Mouse (Mus musculus) thymus, adult 2 months (tissue): ENCODE measurements around the gene Pcnp. TPM values are rescaled to one million over a fixed set of nuclear protein-coding genes. Genes with fewer than 3 reads are reported as not detected.

ENCODE experiments used
- DNase-seq: peaks from one replicate; pipeline ENCODE4 v3.0.0; 2021
- H3K27ac ChIP-seq: fragments of 200-500 bp; 2 replicates; pipeline ENCODE4 v1.5.1; 2012; ENCODE audit warnings: low read length, control low read depth; ENCODE audit not compliant: control insufficient read depth, insufficient read depth
- H3K27me3 ChIP-seq: fragments of 200-500 bp; 2 replicates; pipeline ENCODE4 v1.6.1; 2012; ENCODE audit warnings: mild to moderate bottlenecking, low read length, moderate library complexity, mixed read lengths; ENCODE audit not compliant: control insufficient read depth, insufficient read depth
- H3K36me3 ChIP-seq: fragments of 200-500 bp; 2 replicates; pipeline ENCODE4 v1.6.1; 2012; ENCODE audit warnings: mild to moderate bottlenecking, low read length, moderate library complexity; ENCODE audit not compliant: control insufficient read depth, insufficient read depth
- H3K4me1 ChIP-seq: fragments of 200-500 bp; replicated peaks from 2 replicates; pipeline ENCODE4 v1.6.1; 2012; ENCODE audit warnings: low read length; ENCODE audit not compliant: control insufficient read depth, insufficient read depth
- H3K4me3 ChIP-seq: fragments of 200-500 bp; 2 replicates; pipeline ENCODE4 v1.5.1; 2012; ENCODE audit warnings: mild to moderate bottlenecking, low read length, control low read depth, moderate library complexity; ENCODE audit not compliant: control insufficient read depth, insufficient read depth
- CTCF ChIP-seq: fragments of 200-500 bp; IDR thresholded peaks from 2 replicates; pipeline ENCODE4 v1.5.1; 2012; ENCODE audit warnings: mild to moderate bottlenecking, control low read depth, low read length, moderate library complexity, borderline replicate concordance; ENCODE audit not compliant: control insufficient read depth, poor library complexity, insufficient read depth; ENCODE audit errors: extremely low read depth
- POLR2A ChIP-seq: fragments of 200-500 bp; IDR thresholded peaks from 2 replicates; pipeline ENCODE4 v1.6.1; 2012; ENCODE audit warnings: mild to moderate bottlenecking, low read length, control low read depth, moderate library complexity; ENCODE audit not compliant: control insufficient read depth, poor library complexity, insufficient read depth; ENCODE audit errors: extremely low read depth
- WGBS: fragments of 180-500 bp; shearing (Covaris S2); methylation state at CpG from one replicate; pipeline ENCODE4 v1.1.7; 2018; 5-methylcytosine and 5-hydroxymethylcytosine counted together
- polyA plus RNA-seq: library from polyadenylated mRNA; depleted of rRNA; stranded (reverse); fragments of >200 nt; gene quantifications from 2 replicates; pipeline ENCODE4 v1.2.3, GENCODE M21; 2012

Gene Pcnp
- polyA plus RNA-seq, 1 experiment = 18.9 TPM

- H3K4me1 ChIP-seq = peaks cover 4% of the 10 kb centered on the region; the same call in 1 of the 2 replicates
- no peak overlapping the region for H3K4me3 ChIP-seq
- no peak overlapping the region for H3K27ac ChIP-seq
- no peak for DNase-seq
- 85% methylated on average over 6 of the region's 6 CpGs for WGBS
- H3K27me3 ChIP-seq = no peaks in the 10 kb centered on the region
- no peak for TF ChIP-seq POLR2A
- no peak for TF ChIP-seq CTCF
- peaks cover 37% of the 10 kb centered on the region for H3K36me3 ChIP-seq
These were observed 57.6 kb downstream of the Pcnp start for GRCm38 (mm10) chr16:55971735-55972615.

- Histone ChIP-seq H3K4me3 (no peak overlapping the region), H3K4me1 (peaks cover 6% of the 10 kb centered on the region; the same call in 1 of the 2 replicates), H3K27ac (no peak overlapping the region), H3K36me3 (peaks cover 37% of the 10 kb centered on the region), H3K27me3 (no peaks in the 10 kb centered on the region)
- no peak for DNase-seq
- no peak for TF ChIP-seq POLR2A
- no peak for TF ChIP-seq CTCF
- 98% methylated on average over 5 of the region's 5 CpGs for WGBS
These were observed 59.1 kb downstream of the Pcnp start for GRCm38 (mm10) chr16:55970416-55970815.

- peak; percentile 56 for DNase-seq
- no peaks in the 10 kb centered on the region for H3K27me3 ChIP-seq
- TF ChIP-seq CTCF (no peak), POLR2A (no peak)
- 84% methylated on average over 3 of the region's 3 CpGs for WGBS
- H3K4me1 ChIP-seq = peaks cover 2% of the 10 kb centered on the region; the same call in 1 of the 2 replicates
- peaks cover 37% of the 10 kb centered on the region for H3K36me3 ChIP-seq
- no peak overlapping the region for H3K27ac ChIP-seq
- no peak overlapping the region for H3K4me3 ChIP-seq
These were observed 60.4 kb downstream of the Pcnp start for GRCm38 (mm10) chr16:55969147-55969546.

GRCm38 (mm10) chr16:55967221-55967620 lies 62.3 kb downstream of the Pcnp start:
- no peak for DNase-seq
- WGBS = 34% methylated on average over 1 of the region's 1 CpGs
- TF ChIP-seq POLR2A (no peak), CTCF (no peak)
- Histone ChIP-seq H3K36me3 (peaks cover 36% of the 10 kb centered on the region), H3K4me1 (0 out of 2 replicates have a peak, but pooled peaks cover 2% of the 10 kb centered on the region), H3K27me3 (no peaks in the 10 kb centered on the region), H3K4me3 (no peak overlapping the region), H3K27ac (no peak overlapping the region)

GRCm38 (mm10) chr16:55966212-55966871 lies 63.2 kb downstream of the Pcnp start, which contains the start of gene Rpl24:
Rpl24 (plus strand) TSS chr16:55966275.
- peaks cover 27% of the 10 kb centered on the region for H3K36me3 ChIP-seq
- DNase-seq = peak; percentile 95
- peak within 1 kb of the TSS; percentile 72; the same call in 1 of the 2 replicates for H3K27ac ChIP-seq
- H3K4me1 ChIP-seq = 0 out of 2 replicates have a peak, but pooled peaks cover 2% of the 10 kb centered on the region
- under 1% methylated on average over 42 of the region's 42 CpGs for WGBS
- peak within 1 kb of the TSS; percentile 94 for H3K4me3 ChIP-seq
- no peaks in the 10 kb centered on the region for H3K27me3 ChIP-seq
- TF ChIP-seq POLR2A (no peak), CTCF (no peak)
